Comparison of ENCODE assay signal across 9 mouse cellular contexts in the genomic region with DNA sequence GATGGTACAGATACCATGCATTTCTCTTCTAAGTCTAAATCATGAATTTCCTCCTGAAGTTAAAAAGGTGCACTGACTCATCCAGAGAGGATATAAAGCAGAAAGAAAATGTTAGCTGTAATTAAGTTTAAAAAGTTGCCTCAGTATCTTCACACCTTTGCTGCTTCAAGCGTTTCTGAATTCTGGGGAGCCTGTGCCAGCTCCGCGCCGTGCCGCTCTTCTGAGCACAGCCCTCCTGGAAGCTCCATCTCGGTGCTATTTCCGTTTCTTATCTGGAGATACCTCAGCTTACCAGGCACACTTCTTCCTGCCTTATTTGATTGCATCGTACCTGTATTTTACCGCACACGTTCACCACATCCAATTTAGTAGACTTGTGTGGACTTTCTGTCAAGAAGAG.
"Had no signal": no experiment of that assay in that cellular context is flagged by ENCODE, and none has a peak within 500 bp of the region (broad histone marks: within the 10 kb centered on the region; RNA-seq: fewer than 3 reads in every experiment).

No protein-coding gene starts in this region.

- DNase-seq: retina, postnatal 1 day; right cerebral cortex, postnatal 4 days; spleen, adult 18-20 months; thymus, adult 18-20 months; thymus, adult 2 months; thymus, postnatal 14 days; thymus, postnatal 25 days; thymus, postnatal 36 days; thymus, postnatal 4 days had no signal
